Comparison of ENCODE assay signal across 17 mouse cellular contexts in genomic region chr13:8823546-8823945, GRCm38 (mm10). TPM values are rescaled to one million over a fixed set of nuclear protein-coding genes. Genes with fewer than 3 reads are reported as not detected.
A peak's percentile ranks its signal among the peaks of the same experiment; 100 is the strongest.
DNase-seq lines count a peak whose midpoint lies in the region; ATAC-seq and TF ChIP-seq lines count a peak whose summit lies in the region.
"Had no signal": no experiment of that assay in that cellular context is flagged by ENCODE, and none has a peak within 500 bp of the region (broad histone marks: within the 10 kb centered on the region; RNA-seq: fewer than 3 reads in every experiment).

No protein-coding gene starts in this region.

- WGBS in forebrain, embryonic 14.5 days, result 81% methylated on average over 8 of the region's 8 CpGs
- WGBS in forebrain, embryonic 11.5 days, result 88% methylated on average over 8 of the region's 8 CpGs
- 68% methylated on average over 8 of the region's 8 CpGs for WGBS in midbrain, embryonic 13.5 days
- WGBS in midbrain, embryonic 10.5 days, result 89% methylated on average over 8 of the region's 8 CpGs
- WGBS in midbrain, postnatal 0 days, result 59% methylated on average over 8 of the region's 8 CpGs
- 90% methylated on average over 8 of the region's 8 CpGs for WGBS in embryonic facial prominence, embryonic 10.5 days
- WGBS in intestine, postnatal 0 days, result 86% methylated on average over 8 of the region's 8 CpGs

- peaks cover 35% of the 10 kb centered on the region for H3K36me3 ChIP-seq in forebrain, embryonic 14.5 days (ENCODE audit: control insufficient read depth, insufficient read depth, low read length)
- peaks cover 9% of the 10 kb centered on the region; the same call in 1 of the 2 replicates for H3K36me3 ChIP-seq in forebrain, embryonic 11.5 days (ENCODE audit: control insufficient read depth, insufficient read depth, low read length)
- H3K36me3 ChIP-seq in midbrain, embryonic 13.5 days, result peaks cover 43% of the 10 kb centered on the region
- H3K36me3 ChIP-seq in midbrain, embryonic 10.5 days, result peaks cover 67% of the 10 kb centered on the region
- H3K36me3 ChIP-seq in midbrain, postnatal 0 days (ENCODE audit: insufficient read depth, low read length), result peaks cover 25% of the 10 kb centered on the region
- peaks cover 74% of the 10 kb centered on the region for H3K36me3 ChIP-seq in embryonic facial prominence, embryonic 10.5 days (replicated peaks)
- H3K36me3 ChIP-seq in intestine, postnatal 0 days (ENCODE audit: control insufficient read depth, insufficient read depth), result peaks cover 21% of the 10 kb centered on the region

- H3K4me2 ChIP-seq in forebrain, embryonic 14.5 days (ENCODE audit: low read length), result no peak overlapping the region
- no peak overlapping the region for H3K4me2 ChIP-seq in forebrain, embryonic 11.5 days (ENCODE audit: low read depth, low read length, severe bottlenecking)
- H3K4me2 ChIP-seq in midbrain, embryonic 13.5 days (replicated peaks), result no peak overlapping the region
- H3K4me2 ChIP-seq in midbrain, postnatal 0 days (ENCODE audit: low read depth, low read length, poor library complexity, severe bottlenecking), result no peak overlapping the region
- H3K4me2 ChIP-seq in intestine, postnatal 0 days (replicated peaks; ENCODE audit: low read depth), result no peak overlapping the region
- H3K4me2 ChIP-seq: heart, embryonic 11.5 days; limb, embryonic 13.5 days; liver, embryonic 15.5 days had no signal

- H3K27me3 ChIP-seq in forebrain, embryonic 14.5 days (replicated peaks; ENCODE audit: control insufficient read depth, insufficient read depth, low read length), result no peaks in the 10 kb centered on the region
- no peaks in the 10 kb centered on the region for H3K27me3 ChIP-seq in forebrain, embryonic 11.5 days (ENCODE audit: control insufficient read depth, insufficient read depth, low read length)
- no peaks in the 10 kb centered on the region for H3K27me3 ChIP-seq in midbrain, embryonic 13.5 days
- H3K27me3 ChIP-seq in midbrain, embryonic 10.5 days (ENCODE audit: low read depth, poor library complexity, severe bottlenecking), result no peaks in the 10 kb centered on the region
- H3K27me3 ChIP-seq in midbrain, postnatal 0 days (ENCODE audit: insufficient read depth, low read length), result no peaks in the 10 kb centered on the region
- H3K27me3 ChIP-seq in embryonic facial prominence, embryonic 10.5 days (replicated peaks; ENCODE audit: low read depth, poor library complexity, severe bottlenecking), result no peaks in the 10 kb centered on the region
- H3K27me3 ChIP-seq in intestine, postnatal 0 days (replicated peaks; ENCODE audit: control insufficient read depth, insufficient read depth, low read length), result no peaks in the 10 kb centered on the region
- H3K27me3 ChIP-seq: CH12.LX; limb, embryonic 13.5 days; liver, embryonic 15.5 days had no signal

- no peak overlapping the region for H3K9ac ChIP-seq in forebrain, embryonic 14.5 days (ENCODE audit: low read length)
- no peak overlapping the region for H3K9ac ChIP-seq in forebrain, embryonic 11.5 days (ENCODE audit: low read length)
- no peak overlapping the region for H3K9ac ChIP-seq in midbrain, embryonic 13.5 days (replicated peaks)
- no peak overlapping the region for H3K9ac ChIP-seq in midbrain, postnatal 0 days (replicated peaks; ENCODE audit: low read length, poor library complexity, severe bottlenecking)
- no peak overlapping the region for H3K9ac ChIP-seq in intestine, postnatal 0 days (ENCODE audit: low read depth, low read length)
- H3K9ac ChIP-seq: limb, embryonic 13.5 days; liver, embryonic 15.5 days had no signal

- peak; percentile 41; the same call in 1 of the 2 replicates for ATAC-seq in forebrain, embryonic 14.5 days
- no peak for ATAC-seq in forebrain, embryonic 11.5 days (replicated peaks; ENCODE audit: low FRiP score)
- peak; percentile 54; the same call in 1 of the 2 replicates for ATAC-seq in midbrain, embryonic 13.5 days
- ATAC-seq in midbrain, postnatal 0 days (ENCODE audit: low FRiP score), result no peak
- ATAC-seq in intestine, postnatal 0 days, result no peak

- no peak overlapping the region for H3K4me3 ChIP-seq in forebrain, embryonic 14.5 days (ENCODE audit: low read depth, low read length)
- H3K4me3 ChIP-seq in forebrain, embryonic 11.5 days (ENCODE audit: low read depth, low read length), result no peak overlapping the region
- no peak overlapping the region for H3K4me3 ChIP-seq in midbrain, embryonic 13.5 days (replicated peaks)
- no peak overlapping the region for H3K4me3 ChIP-seq in midbrain, embryonic 10.5 days
- H3K4me3 ChIP-seq in midbrain, postnatal 0 days (ENCODE audit: low read depth, low read length), result no peak overlapping the region
- H3K4me3 ChIP-seq in embryonic facial prominence, embryonic 10.5 days, result no peak overlapping the region
- H3K4me3 ChIP-seq in intestine, postnatal 0 days (ENCODE audit: low read depth, low read length), result no peak overlapping the region
- H3K4me3 ChIP-seq: limb, embryonic 13.5 days; liver, embryonic 15.5 days had no signal

- DNase-seq in forebrain, embryonic 14.5 days (ENCODE audit: low spot score), result peak; percentile 13
- DNase-seq in forebrain, embryonic 11.5 days (ENCODE audit: low spot score), result no peak
- DNase-seq in midbrain, embryonic 10.5 days (ENCODE audit: low spot score), result no peak
- DNase-seq in midbrain, postnatal 0 days (ENCODE audit: low spot score), result peak; percentile 28
- peak; percentile 52 for DNase-seq in retina, postnatal 1 day
- no peak for DNase-seq in embryonic facial prominence, embryonic 10.5 days (ENCODE audit: low spot score)
- DNase-seq: adrenal gland, postnatal 10 days; cerebellum, adult 11 months; cerebellum, postnatal 25 days; heart, postnatal 14 days; right cerebral cortex, postnatal 25 days had no signal

- no peaks in the 10 kb centered on the region for H3K4me1 ChIP-seq in forebrain, embryonic 14.5 days (ENCODE audit: control insufficient read depth, insufficient read depth, low read length)
- no peaks in the 10 kb centered on the region for H3K4me1 ChIP-seq in forebrain, embryonic 11.5 days (replicated peaks; ENCODE audit: control insufficient read depth, insufficient read depth, low read length)
- peaks cover 8% of the 10 kb centered on the region; the same call in 1 of the 2 replicates for H3K4me1 ChIP-seq in midbrain, embryonic 13.5 days (replicated peaks)
- H3K4me1 ChIP-seq in midbrain, embryonic 10.5 days, result no peaks in the 10 kb centered on the region
- H3K4me1 ChIP-seq in midbrain, postnatal 0 days (ENCODE audit: insufficient read depth, low read length), result no peaks in the 10 kb centered on the region
- H3K4me1 ChIP-seq in embryonic facial prominence, embryonic 10.5 days, result no peaks in the 10 kb centered on the region
- H3K4me1 ChIP-seq in intestine, postnatal 0 days (replicated peaks; ENCODE audit: control insufficient read depth, insufficient read depth, low read length), result 0 out of 2 replicates have a peak, but pooled peaks cover 3% of the 10 kb centered on the region
- H3K4me1 ChIP-seq: limb, embryonic 13.5 days; liver, embryonic 15.5 days had no signal

- no peaks in the 10 kb centered on the region for H3K9me3 ChIP-seq in forebrain, embryonic 14.5 days (replicated peaks; ENCODE audit: control insufficient read depth, low read length)
- no peaks in the 10 kb centered on the region for H3K9me3 ChIP-seq in forebrain, embryonic 11.5 days (ENCODE audit: control insufficient read depth, low read length)
- H3K9me3 ChIP-seq in midbrain, embryonic 13.5 days, result no peaks in the 10 kb centered on the region
- H3K9me3 ChIP-seq in midbrain, embryonic 10.5 days (replicated peaks), result no peaks in the 10 kb centered on the region
- H3K9me3 ChIP-seq in midbrain, postnatal 0 days (ENCODE audit: low read length), result no peaks in the 10 kb centered on the region
- no peaks in the 10 kb centered on the region for H3K9me3 ChIP-seq in embryonic facial prominence, embryonic 10.5 days
- no peaks in the 10 kb centered on the region for H3K9me3 ChIP-seq in intestine, postnatal 0 days (ENCODE audit: control insufficient read depth)
- H3K9me3 ChIP-seq: limb, embryonic 13.5 days; liver, embryonic 15.5 days had no signal

- no peak for TF ChIP-seq CTCF in midbrain, postnatal 0 days (IDR thresholded peaks at IDR 0.05)
- TF ChIP-seq CTCF in intestine, postnatal 0 days (IDR thresholded peaks at IDR 0.05; ENCODE audit: low read depth), result no peak

- no peak overlapping the region for H3K27ac ChIP-seq in forebrain, embryonic 14.5 days (ENCODE audit: low read depth, low read length)
- no peak overlapping the region for H3K27ac ChIP-seq in forebrain, embryonic 11.5 days (ENCODE audit: low read depth, low read length)
- H3K27ac ChIP-seq in midbrain, embryonic 13.5 days, result peak overlapping the region; percentile 30; the same call in 1 of the 2 replicates
- H3K27ac ChIP-seq in midbrain, embryonic 10.5 days (replicated peaks), result no peak overlapping the region
- no peak overlapping the region for H3K27ac ChIP-seq in midbrain, postnatal 0 days (ENCODE audit: low read depth, low read length)
- no peak overlapping the region for H3K27ac ChIP-seq in embryonic facial prominence, embryonic 10.5 days (replicated peaks)
- H3K27ac ChIP-seq in intestine, postnatal 0 days (ENCODE audit: low read depth, low read length), result no peak overlapping the region
- H3K27ac ChIP-seq: limb, embryonic 13.5 days; liver, embryonic 15.5 days had no signal

RNA-seq across cellular contexts. Expression of gene Wdr37, which starts 48.2 kb away (rescaled TPM):
- 49.3 and 52.2 TPM in 2 replicates for polyA plus RNA-seq in forebrain, embryonic 14.5 days (2014; fragmentation: Nextera tagmentation; extraction: Ambion mirVana)
- polyA plus RNA-seq in forebrain, embryonic 11.5 days (2014; fragmentation: Nextera tagmentation; extraction: Ambion mirVana), result 43.0 and 43.5 TPM in 2 replicates
- polyA plus RNA-seq in midbrain, embryonic 13.5 days (2015; fragmentation: Nextera tagmentation; extraction: Ambion mirVana), result 56.6 and 58.0 TPM in 2 replicates
- polyA plus RNA-seq in midbrain, embryonic 10.5 days (2016; fragmentation: Nextera tagmentation; extraction: Ambion mirVana), result 34.2 and 41.7 TPM in 2 replicates
- 60.1 and 79.5 TPM in 2 replicates for total RNA-seq in midbrain, postnatal 0 days (2014; rRNA removed)
- 39.3 and 40.7 TPM in 2 replicates for polyA plus RNA-seq in midbrain, postnatal 0 days (2015; fragmentation: Nextera tagmentation; extraction: Ambion mirVana)
- polyA plus RNA-seq in embryonic facial prominence, embryonic 10.5 days (2016; fragmentation: Nextera tagmentation; extraction: Ambion mirVana), result 28.3 and 29.8 TPM in 2 replicates
- polyA plus RNA-seq in intestine, postnatal 0 days (2015; fragmentation: Nextera tagmentation; extraction: Ambion mirVana), result 7.7 and 8.0 TPM in 2 replicates

Comparison
In these comparisons a context has a peak if more than half of its experiments do, and no peak if none do; other contexts are left out.
1. ATAC-seq: peak in forebrain, embryonic 14.5 days (single experiment) and midbrain, embryonic 13.5 days (single experiment); none in forebrain, embryonic 11.5 days (single experiment), midbrain, postnatal 0 days (single experiment) and intestine, postnatal 0 days (single experiment).
2. DNase-seq: peak in forebrain, embryonic 14.5 days (single experiment), midbrain, postnatal 0 days (single experiment) and retina, postnatal 1 day (single experiment); none in forebrain, embryonic 11.5 days (single experiment), midbrain, embryonic 10.5 days (single experiment) and embryonic facial prominence, embryonic 10.5 days (single experiment).